Mouse (Mus musculus) intestine, embryonic 16.5 days (tissue): ENCODE results near the gene AC161166.1. TPM values are rescaled to one million over a fixed set of nuclear protein-coding genes. Genes with fewer than 3 reads are reported as not detected.
A peak's percentile ranks its signal among the peaks of the same experiment; 100 is the strongest.
"Not testable (repeated sequence)": the region's sequence is repeated elsewhere in the genome, so short reads cannot be mapped to it uniquely, and the experiment has no call there.

Experiments
- ATAC-seq: fragments of 200-750 bp; cut with Nextera tagmentation; 2 replicates; pipeline ENCODE4 v1.8.0; 2017; ENCODE audit warnings: moderate TSS enrichment, moderate library complexity
- H3K27ac ChIP-seq: fragments of 300-500 bp; sonication (generic); 2 replicates; pipeline ENCODE4 v1.5.1; 2014; ENCODE audit warnings: mild to moderate bottlenecking, low read length
- H3K27me3 ChIP-seq: fragments of 300-500 bp; sonication (generic); replicated peaks from 2 replicates; pipeline ENCODE4 v1.6.1; 2014; ENCODE audit warnings: low read length, control low read depth, mixed read lengths; ENCODE audit not compliant: control insufficient read depth, insufficient read depth
- H3K36me3 ChIP-seq: fragments of 300-500 bp; sonication (generic); 2 replicates; pipeline ENCODE4 v1.6.1; 2014; ENCODE audit warnings: low read length, control low read depth; ENCODE audit not compliant: control insufficient read depth, insufficient read depth
- H3K4me1 ChIP-seq: fragments of 300-500 bp; sonication (generic); 2 replicates; pipeline ENCODE4 v1.6.1; 2014; ENCODE audit warnings: low read length, control low read depth, mixed read lengths; ENCODE audit not compliant: control insufficient read depth, insufficient read depth
- H3K4me2 ChIP-seq: fragments of 300-500 bp; sonication (generic); 2 replicates; pipeline ENCODE4 v1.6.1; 2014; ENCODE audit warnings: low read depth, low read length, control low read depth
- H3K4me3 ChIP-seq: fragments of 300-500 bp; sonication (generic); 2 replicates; pipeline ENCODE4 v1.5.1; 2014; ENCODE audit warnings: mild to moderate bottlenecking, low read length
- H3K9ac ChIP-seq: fragments of 300-500 bp; sonication (generic); 2 replicates; pipeline ENCODE4 v1.6.1; 2014; ENCODE audit warnings: low read depth, low read length
- H3K9me3 ChIP-seq: fragments of 300-500 bp; sonication (generic); 2 replicates; pipeline ENCODE4 v1.6.1; 2016; ENCODE audit warnings: low read length, control low read depth; ENCODE audit not compliant: control insufficient read depth
- WGBS: fragments of 180-500 bp; shearing (Covaris S2); extraction: QIAGEN DNeasy Blood & Tissue Kit; methylation state at CpG from one replicate; pipeline ENCODE4 v1.1.7; 2014; 5-methylcytosine and 5-hydroxymethylcytosine counted together
- polyA plus RNA-seq: library from polyadenylated mRNA; unstranded; fragments of >200 nt; fragmentation: Nextera tagmentation; extraction: Ambion mirVana; gene quantifications from 2 replicates; pipeline ENCODE4 v1.2.1, GENCODE M21; 2015

The AC161166.1 gene
- polyA plus RNA-seq, 1 experiment from 2014 or later = 0.20 TPM

DNA sequence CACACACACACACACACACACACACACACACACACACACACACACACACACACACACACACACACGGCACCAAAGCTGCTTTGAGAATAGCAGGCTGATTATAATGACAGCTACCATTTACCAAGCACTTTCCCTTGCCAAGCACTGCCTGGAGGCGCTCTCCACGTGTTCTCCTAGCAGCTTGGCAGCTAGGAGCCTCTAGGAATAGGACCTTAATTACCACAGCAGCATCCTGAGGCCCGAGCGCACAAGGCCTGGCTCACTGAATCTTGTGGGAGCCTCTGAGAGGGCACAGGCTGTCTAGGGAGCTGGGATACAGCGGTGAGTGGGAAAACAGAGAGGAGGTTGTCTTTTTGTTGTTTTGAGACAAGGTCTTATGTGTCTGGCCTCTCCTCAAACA, 5.4 kb upstream of the AC161166.1 start:
- 65% methylated on average over 6 of the region's 6 CpGs for WGBS
- ATAC-seq = no peak

DNA sequence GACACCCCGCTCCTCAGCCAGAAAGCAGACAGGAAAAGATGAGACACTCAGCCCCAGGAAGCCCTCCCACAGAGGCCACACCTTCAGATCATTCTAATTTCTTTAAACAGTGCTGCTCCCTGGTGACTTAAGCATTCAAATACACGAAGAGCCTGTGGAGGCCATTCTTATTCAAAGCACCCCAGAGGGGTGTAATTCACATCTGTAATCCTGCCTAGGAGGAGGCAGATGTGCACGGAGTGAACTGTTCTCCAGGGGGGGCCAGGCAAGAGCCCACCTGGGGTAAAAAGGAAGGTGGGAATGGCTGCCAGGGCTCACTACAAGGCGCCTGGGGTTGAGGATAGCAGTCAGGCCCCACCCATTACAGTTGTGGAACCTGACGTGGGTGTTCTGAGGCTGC, 4.8 kb upstream of the AC161166.1 start:
- H3K4me2 ChIP-seq = no peak overlapping the region
- H3K4me3 ChIP-seq = no peak overlapping the region
- H3K27me3 ChIP-seq = no peaks in the 10 kb centered on the region
- no peaks in the 10 kb centered on the region for H3K36me3 ChIP-seq
- WGBS = 54% methylated on average over 5 of the region's 5 CpGs
- H3K9ac ChIP-seq = no peak overlapping the region
- H3K27ac ChIP-seq = no peak overlapping the region
- H3K9me3 ChIP-seq = no peaks in the 10 kb centered on the region
- ATAC-seq = no peak
- H3K4me1 ChIP-seq = no peaks in the 10 kb centered on the region

More for the DNA sequence above, 5.4 kb upstream of the AC161166.1 start:
- H3K9ac ChIP-seq = no peak overlapping the region
- no peaks in the 10 kb centered on the region for H3K4me1 ChIP-seq
- H3K9me3 ChIP-seq = no peaks in the 10 kb centered on the region
- no peaks in the 10 kb centered on the region for H3K36me3 ChIP-seq
- H3K4me2 ChIP-seq = no peak overlapping the region
- no peaks in the 10 kb centered on the region for H3K27me3 ChIP-seq
- no peak overlapping the region for H3K4me3 ChIP-seq
- no peak overlapping the region for H3K27ac ChIP-seq

DNA sequence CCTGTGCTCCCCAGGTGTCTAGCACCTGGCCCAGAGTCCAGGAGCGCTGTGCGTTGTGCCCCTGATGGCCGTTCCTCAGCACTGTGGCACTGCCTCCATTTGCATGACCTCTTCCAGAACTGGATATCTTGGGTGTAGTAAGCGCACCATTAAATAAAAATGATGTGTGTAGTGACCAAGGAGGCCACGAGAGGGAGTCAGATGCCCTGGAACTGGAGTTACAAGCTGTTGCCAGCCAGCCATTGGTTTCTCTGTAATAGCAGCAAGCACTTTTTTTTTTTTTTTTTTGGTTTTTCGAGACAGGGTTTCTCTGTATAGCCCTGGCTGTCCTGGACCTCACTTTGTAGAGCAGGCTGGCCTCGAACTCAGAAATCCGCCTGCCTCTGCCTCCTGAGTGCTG, 4.1 kb upstream of the AC161166.1 start:
- not testable (repeated sequence) for H3K27ac ChIP-seq, H3K27me3 ChIP-seq, ATAC-seq, H3K4me2 ChIP-seq, H3K36me3 ChIP-seq, H3K4me3 ChIP-seq, H3K4me1 ChIP-seq, H3K9me3 ChIP-seq, H3K9ac ChIP-seq
- 74% methylated on average over 8 of the region's 8 CpGs for WGBS

DNA sequence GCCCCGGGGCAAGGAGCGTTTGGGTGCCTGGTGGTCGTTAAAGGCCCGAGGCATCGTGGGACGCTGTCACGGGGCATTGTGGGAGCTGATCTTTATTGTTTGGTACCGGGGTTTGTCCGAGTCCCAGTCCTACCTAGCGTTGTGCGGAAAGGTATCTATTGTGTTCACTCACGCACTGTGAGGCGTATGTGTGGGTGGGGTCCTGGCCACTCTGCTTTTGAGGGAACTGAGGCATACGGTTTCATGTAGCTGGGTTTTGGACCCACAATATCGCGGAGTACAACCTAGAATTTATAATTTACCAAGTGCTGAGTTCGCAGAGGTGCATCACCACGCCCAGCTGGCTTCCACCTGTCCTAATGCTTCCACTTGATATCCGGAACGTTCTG, 4.5 kb downstream of the AC161166.1 start:
- under 1% methylated on average over 20 of the region's 20 CpGs for WGBS

DNA sequence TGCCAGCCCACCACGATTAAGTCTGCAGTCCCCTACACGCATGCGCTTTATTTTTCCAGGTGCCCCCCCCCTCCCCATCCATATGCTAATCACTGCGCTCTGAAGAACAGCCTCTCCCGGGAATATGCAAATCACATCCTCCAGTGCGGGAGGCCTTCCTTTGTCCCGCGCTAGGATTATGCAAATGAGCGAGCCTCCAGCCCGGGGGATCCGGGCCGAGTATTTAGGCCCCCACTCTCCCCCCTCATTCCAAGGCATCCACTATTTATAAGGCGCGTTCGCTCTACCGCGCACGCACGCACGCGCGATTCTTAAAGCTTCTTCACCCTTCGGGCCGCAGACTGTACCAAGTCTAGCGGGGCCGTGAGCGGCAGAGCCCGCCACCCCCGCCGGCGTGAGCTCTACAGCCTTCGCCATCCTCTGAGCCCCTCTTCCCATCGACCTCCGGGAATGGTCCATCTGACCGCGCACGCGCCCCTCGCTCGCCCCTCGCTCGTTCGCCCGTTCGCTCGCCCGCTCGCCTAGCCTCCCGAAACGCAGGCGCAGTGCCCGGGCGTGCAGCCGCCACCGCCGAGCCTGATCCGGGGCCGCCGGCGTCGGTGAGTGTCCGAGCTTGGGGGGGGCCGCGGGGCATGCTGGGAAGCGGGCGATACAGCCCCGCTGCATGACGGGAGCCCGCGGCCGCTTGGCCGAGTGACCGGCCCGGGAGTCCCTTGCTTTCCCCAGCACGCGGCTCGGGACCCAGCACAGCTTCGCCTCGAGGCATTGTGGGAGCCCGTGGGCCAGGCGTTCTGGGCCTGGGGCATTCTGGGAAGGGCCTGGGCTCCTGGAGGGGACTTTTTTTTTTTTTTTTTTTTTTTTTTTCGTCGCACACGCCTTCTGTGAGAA, 5.2 kb downstream of the AC161166.1 start, which contains the start of gene Zfp428:
Gene Zfp428 (plus strand): TSS at position 169 of the 888 bp plus-strand sequence.
- ATAC-seq = peak; percentile 87
- Histone ChIP-seq H3K27ac (peak within 1 kb of the TSS; percentile 97), H3K4me3 (peak within 1 kb of the TSS; percentile 72), H3K4me2 (peak within 1 kb of the TSS; percentile 89), H3K36me3 (no peaks in the 10 kb centered on the region), H3K9me3 (no peaks in the 10 kb centered on the region), H3K4me1 (peaks cover 37% of the 10 kb centered on the region), H3K9ac (peak within 1 kb of the TSS; percentile 92), H3K27me3 (no peaks in the 10 kb centered on the region; the same call in 1 of the 2 replicates)
- WGBS = under 1% methylated on average over 81 of the region's 84 CpGs

More for the DNA sequence above, 4.5 kb downstream of the AC161166.1 start:
- Histone ChIP-seq H3K4me1 (peaks cover 37% of the 10 kb centered on the region), H3K9ac (peak overlapping the region; percentile 92), H3K9me3 (no peaks in the 10 kb centered on the region), H3K27me3 (no peaks in the 10 kb centered on the region), H3K36me3 (no peaks in the 10 kb centered on the region), H3K27ac (peak overlapping the region; percentile 97), H3K4me3 (peak overlapping the region; percentile 72), H3K4me2 (peak overlapping the region; percentile 89)
- peak; percentile 42 for ATAC-seq

DNA sequence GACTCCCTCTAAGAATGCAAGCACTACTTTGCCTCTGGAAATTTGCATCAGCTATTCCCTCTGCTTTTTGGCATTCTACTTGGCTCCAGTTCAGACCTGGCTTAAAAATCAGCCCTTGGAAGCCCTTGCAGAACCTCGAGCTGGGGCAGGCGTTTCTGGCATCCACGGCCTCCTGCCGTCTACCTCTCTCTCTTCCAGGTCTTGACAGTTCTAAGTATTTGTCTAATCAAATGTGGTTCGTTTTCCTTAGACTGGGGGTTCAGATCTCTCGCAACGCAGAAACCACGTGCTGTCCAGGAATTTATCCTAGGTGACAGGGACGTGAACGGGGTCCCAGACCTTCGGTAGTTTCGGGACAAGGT, 5.8 kb downstream of the AC161166.1 start:
- Histone ChIP-seq H3K4me2 (peak overlapping the region; percentile 89), H3K27me3 (peaks cover 2% of the 10 kb centered on the region; the same call in 1 of the 2 replicates), H3K27ac (peak overlapping the region; percentile 97), H3K9ac (peak overlapping the region; percentile 92), H3K4me3 (peak overlapping the region; percentile 72), H3K9me3 (peaks cover 2% of the 10 kb centered on the region; the same call in 1 of the 2 replicates), H3K36me3 (no peaks in the 10 kb centered on the region), H3K4me1 (peaks cover 37% of the 10 kb centered on the region)
- no peak; the same call in 1 of the 2 replicates for ATAC-seq
- WGBS = 2% methylated on average over 12 of the region's 12 CpGs

DNA sequence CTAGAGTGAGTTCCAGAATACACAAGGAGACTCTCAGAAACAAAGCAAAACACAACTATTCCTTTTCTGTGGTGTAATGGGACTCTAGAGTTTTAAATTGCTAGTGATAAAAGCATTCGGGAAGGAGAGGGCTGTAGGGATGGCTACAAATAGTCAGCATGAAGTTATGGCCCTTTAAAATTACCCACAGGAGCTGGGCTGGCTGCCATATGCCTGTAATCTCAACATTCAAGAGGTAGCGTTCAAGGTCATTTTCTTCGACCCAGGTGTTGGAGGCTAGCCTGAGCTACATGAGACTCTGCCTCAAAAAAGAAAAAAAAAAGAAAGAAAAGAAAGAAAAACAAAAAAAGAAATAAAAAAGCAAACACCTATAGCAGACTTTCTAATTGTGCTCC, 6.2 kb downstream of the AC161166.1 start:
- no peak for ATAC-seq
- Histone ChIP-seq H3K36me3 (no peaks in the 10 kb centered on the region), H3K27ac (peak overlapping the region; percentile 97), H3K4me3 (peak overlapping the region; percentile 72), H3K27me3 (peaks cover 3% of the 10 kb centered on the region; the same call in 1 of the 2 replicates), H3K4me2 (peak overlapping the region; percentile 89), H3K9me3 (peaks cover 4% of the 10 kb centered on the region; the same call in 1 of the 2 replicates), H3K9ac (peak overlapping the region; percentile 92), H3K4me1 (peaks cover 37% of the 10 kb centered on the region)
- 11% methylated on average over 3 of the region's 3 CpGs for WGBS

DNA sequence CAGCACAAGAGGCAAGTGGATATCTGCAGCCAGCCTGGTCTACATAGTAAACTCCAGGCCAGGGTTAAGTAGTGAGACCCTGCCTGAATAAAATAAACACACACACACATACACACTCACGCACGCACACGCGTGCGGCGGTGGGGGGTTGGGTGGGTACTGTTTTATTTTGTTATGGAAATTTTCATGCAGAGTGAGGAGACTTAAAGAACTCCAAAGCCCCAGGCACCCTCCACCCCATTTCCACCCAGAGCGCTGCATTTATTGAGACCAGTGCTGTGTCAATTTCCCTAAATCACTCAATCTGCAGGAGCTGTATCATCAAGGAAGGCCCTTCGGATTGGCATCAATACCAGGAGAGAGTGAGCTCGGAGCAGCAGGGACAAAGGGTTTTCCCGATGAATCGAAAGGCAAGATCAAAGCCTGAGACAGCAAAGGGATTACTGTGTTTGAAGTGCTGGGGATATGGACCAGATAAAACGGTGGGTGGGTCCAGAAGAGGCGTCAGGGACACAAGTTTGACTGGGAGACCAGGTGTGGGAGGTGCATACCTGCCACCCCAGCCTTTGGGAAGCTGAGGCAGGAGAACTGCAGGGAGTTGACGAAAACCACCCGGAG, 6.7 kb downstream of the AC161166.1 start:
- ATAC-seq = no peak
- no peaks in the 10 kb centered on the region for H3K36me3 ChIP-seq
- WGBS = 30% methylated on average over 15 of the region's 15 CpGs
- H3K27me3 ChIP-seq = peaks cover 8% of the 10 kb centered on the region; the same call in 1 of the 2 replicates
- H3K4me3 ChIP-seq = no peak overlapping the region
- no peak overlapping the region; the same call in 1 of the 2 replicates for H3K4me2 ChIP-seq
- H3K9me3 ChIP-seq = peaks cover 6% of the 10 kb centered on the region; the same call in 1 of the 2 replicates
- H3K27ac ChIP-seq = no peak overlapping the region
- peaks cover 37% of the 10 kb centered on the region for H3K4me1 ChIP-seq
- no peak overlapping the region for H3K9ac ChIP-seq

DNA sequence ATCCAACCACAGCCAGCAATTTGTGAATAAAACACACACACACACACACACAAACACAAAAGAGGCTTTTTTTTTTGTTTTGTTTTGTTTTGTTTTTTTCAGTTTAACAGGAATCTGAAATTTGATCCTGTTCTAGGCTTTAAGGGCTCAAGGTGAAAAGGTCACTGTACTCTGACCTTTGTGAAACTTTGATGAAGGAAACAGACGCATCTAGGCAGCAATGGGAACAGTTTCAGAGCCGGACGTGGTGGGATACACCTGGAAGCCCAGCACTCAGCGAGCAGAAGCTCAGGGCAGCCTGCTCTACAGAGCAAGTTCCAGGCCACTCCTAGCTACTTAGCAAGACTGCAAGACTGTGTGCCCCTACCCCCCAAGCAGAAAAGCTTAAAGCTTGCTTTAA, 7.4 kb downstream of the AC161166.1 start:
- no peak overlapping the region for H3K4me2 ChIP-seq

More for the DNA sequence above, 7.4 kb downstream of the AC161166.1 start:
- H3K27ac ChIP-seq = no peak overlapping the region
- no peak for ATAC-seq
- H3K36me3 ChIP-seq = no peaks in the 10 kb centered on the region
- H3K4me1 ChIP-seq = peaks cover 43% of the 10 kb centered on the region
- 27% methylated on average over 4 of the region's 4 CpGs for WGBS
- H3K9ac ChIP-seq = no peak overlapping the region
- no peak overlapping the region for H3K4me3 ChIP-seq
- H3K9me3 ChIP-seq = peaks cover 6% of the 10 kb centered on the region; the same call in 1 of the 2 replicates
- H3K27me3 ChIP-seq = peaks cover 15% of the 10 kb centered on the region
